Mouse (Mus musculus): Measurements from ENCODE around the gene Rcan1. TPM values are rescaled to one million over a fixed set of nuclear protein-coding genes. Genes with fewer than 3 reads are reported as not detected.

Gene Rcan1
- total RNA-seq, 1 experiment from 2014 or later: 16.6 TPM

- DNase-seq: peak; percentile 56
These were observed 124.3 kb downstream of the Rcan1 start for GRCm38 (mm10) chr16:92346297-92346916.

GRCm38 (mm10) chr16:92345177-92345576 lies 125.5 kb downstream of the Rcan1 start:
- peak; percentile 69 for DNase-seq

Other genes starting within 250 kb of the Rcan1 start
- not detected in 2 replicates for gene Kcne2, start 178.5 kb downstream of the Rcan1 start, total RNA-seq (2021)
- gene Smim11, start 169.6 kb downstream of the Rcan1 start, total RNA-seq (2021): 63.6 and 68.8 TPM in 2 replicates
- not detected in 2 replicates for gene Fam243, start 149.4 kb downstream of the Rcan1 start, total RNA-seq (2021)
- gene Kcne1, start 111.4 kb downstream of the Rcan1 start, total RNA-seq (2021): not detected in 2 replicates
- 0.34 and 0.70 TPM in 2 replicates for gene Clic6, start 14.9 kb upstream of the Rcan1 start, total RNA-seq (2021)

Measured in adrenal gland, postnatal 14 days (tissue).